Mouse (Mus musculus) left cerebral cortex, adult 2 months (tissue): ENCODE data around the gene Picalm. TPM values are rescaled to one million over a fixed set of nuclear protein-coding genes. Genes with fewer than 3 reads are reported as not detected.
"Not testable (repeated sequence)": the region's sequence is repeated elsewhere in the genome, so short reads cannot be mapped to it uniquely, and the experiment has no call there.

Source experiments
- DNase-seq, 2 experiments: peaks; one replicate each; pipeline ENCODE4 v3.0.0; 2021 to 2022; ENCODE audit warnings: low spot score in 2 of 2, mixed read lengths in 1 of 2; ENCODE audit errors: extremely low spot score in 1 of 2
- H3K27ac ChIP-seq: fragments of 200-600 bp; 2 replicates; pipeline ENCODE4 v1.8.1; 2022
- H3K4me3 ChIP-seq: fragments of 200-600 bp; 2 replicates; pipeline ENCODE4 v1.8.1; 2022
- CTCF ChIP-seq: fragments of 200-600 bp; IDR thresholded peaks from 2 replicates; pipeline ENCODE4 v1.8.1; 2022; ENCODE audit warnings: antibody characterized with exemption, mild to moderate bottlenecking, moderate library complexity
- intact Hi-C: fragments of 180-260 bp; cut with DNase I; formaldehyde crosslinking; loops from one replicate; pipeline ENCODE4 v1.15.1; 2025
- total RNA-seq, 2 experiments: library from RNA; stranded (reverse); gene quantifications; 2 replicates each; pipeline ENCODE4 v1.2.3; 2021

Gene Picalm
- total RNA-seq, 2 experiments from 2014 or later: 143 to 144 TPM

DNA sequence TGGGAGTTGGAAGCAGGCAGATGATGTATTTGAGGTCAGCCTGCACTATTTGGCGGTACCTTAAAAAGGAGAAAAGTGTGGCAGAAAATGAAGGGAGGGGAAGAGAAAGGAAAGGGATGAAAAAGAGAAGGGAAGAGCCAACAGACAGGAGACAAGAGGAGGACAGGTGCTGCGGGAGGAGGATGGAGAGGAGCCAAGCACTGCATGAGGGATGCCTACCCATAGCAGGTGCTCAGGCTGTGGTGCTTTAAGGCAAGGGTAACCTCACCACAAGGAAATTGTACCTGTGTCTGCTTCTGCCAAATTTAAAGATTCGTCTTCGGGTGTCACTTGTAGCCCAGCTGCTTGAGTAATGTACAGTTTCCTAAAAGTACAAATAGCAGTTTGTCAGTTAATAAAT, 98.1 kb downstream of the Picalm start:
- no peak overlapping the region for H3K4me3 ChIP-seq
- intact Hi-C loops: no loop called here
- no peak overlapping the region for H3K27ac ChIP-seq
- no peak for DNase-seq
- no peak for TF ChIP-seq CTCF

DNA sequence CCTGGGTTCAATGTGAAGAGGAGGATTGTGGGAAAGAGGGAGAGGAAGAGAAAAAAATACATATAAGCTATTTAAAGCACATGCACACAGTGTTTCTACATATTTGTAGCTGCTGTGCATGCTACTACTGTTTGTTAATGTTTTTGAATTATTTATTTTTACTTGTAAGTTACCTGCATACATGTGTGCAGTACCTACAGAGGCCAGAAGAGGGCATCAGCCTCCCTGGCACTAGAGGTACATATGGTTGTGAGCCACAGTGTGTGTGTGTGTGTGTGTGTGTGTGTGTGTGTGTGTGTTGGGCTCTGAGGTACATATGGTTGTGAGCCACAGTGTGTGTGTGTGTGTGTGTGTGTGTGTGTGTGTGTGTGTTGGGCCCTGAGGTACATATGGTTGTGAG, 98.9 kb downstream of the Picalm start:
- H3K4me3 ChIP-seq, DNase-seq, H3K27ac ChIP-seq, intact Hi-C loops: not testable (repeated sequence)
- peak; percentile 21 for TF ChIP-seq CTCF

DNA sequence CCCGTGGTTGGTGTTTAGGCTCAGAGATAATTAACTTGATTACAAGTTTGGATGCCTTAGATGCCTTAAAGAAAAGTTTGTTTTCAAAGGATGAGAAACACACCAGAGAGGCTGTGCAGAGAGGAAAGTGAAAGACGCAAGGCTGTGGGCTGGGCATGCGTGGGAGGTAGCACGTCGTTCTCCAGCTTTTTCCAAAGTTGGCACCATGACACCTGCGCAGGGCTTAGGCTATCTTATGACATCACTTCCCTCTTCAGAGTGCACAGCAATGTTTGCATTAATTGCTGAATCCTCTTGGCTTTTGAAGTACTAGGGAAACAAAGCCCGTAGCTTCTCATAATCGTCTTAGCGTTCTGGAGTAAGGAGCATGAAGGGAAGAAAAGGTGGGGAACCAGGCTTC, 101.4 kb downstream of the Picalm start:
- intact Hi-C loops: no loop called here
- Histone ChIP-seq H3K27ac (no peak overlapping the region), H3K4me3 (no peak overlapping the region)
- no peak for TF ChIP-seq CTCF
- DNase-seq: peak; percentile 22 to 41

DNA sequence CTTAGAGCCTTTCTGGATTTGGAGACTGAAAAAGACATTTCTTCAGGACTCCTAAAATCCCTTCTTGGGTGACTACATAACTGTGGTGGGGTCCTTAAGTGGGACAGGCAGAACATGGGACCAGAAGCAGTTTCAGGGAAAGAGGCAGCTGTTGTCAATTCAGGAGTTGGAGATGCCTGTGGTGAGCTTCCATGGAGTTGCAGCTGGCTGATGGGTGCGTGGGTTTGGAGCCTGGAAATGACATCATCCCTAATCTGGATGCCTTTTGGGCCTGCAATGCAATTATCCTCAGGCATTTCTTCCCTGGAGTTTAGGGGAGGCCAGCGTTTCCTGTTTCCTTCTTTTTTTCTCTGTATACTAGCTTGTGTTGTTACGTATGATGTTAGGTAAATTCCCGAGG, 103.9 kb downstream of the Picalm start:
- Histone ChIP-seq H3K27ac (no peak overlapping the region), H3K4me3 (no peak overlapping the region)
- intact Hi-C loops: no loop called here
- TF ChIP-seq CTCF: no peak
- DNase-seq: no peak

DNA sequence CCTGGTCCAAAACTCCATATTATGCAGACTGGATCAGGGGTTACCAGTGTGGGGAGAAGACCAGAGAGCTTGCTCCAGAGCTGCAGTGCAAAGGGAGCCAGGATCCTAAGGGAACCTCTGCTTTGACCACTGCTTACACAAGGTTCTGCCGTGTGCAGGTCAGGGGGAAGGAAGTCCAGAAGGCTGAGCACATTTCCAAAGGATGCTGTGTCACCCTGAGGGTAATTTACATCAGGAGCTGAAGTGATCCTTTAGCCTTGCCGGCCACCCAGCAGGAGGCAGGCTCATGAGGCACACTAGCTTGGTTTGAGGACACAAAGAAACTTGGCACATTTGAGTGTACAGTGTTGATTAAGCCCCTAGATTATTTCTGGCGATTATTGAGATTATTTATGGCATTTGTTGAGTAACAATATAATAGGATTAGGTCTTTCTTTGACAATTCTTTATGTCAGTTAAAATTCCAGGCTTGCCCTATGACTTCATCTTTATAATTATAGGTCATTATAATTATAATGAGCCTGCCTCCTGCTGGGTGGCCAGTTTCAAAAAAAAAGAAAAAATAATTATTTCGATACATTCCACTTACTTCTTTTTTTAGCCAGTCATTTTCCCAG, 106.4 kb downstream of the Picalm start:
- intact Hi-C loops: no loop called here
- TF ChIP-seq CTCF: no peak
- DNase-seq: no peak
- H3K4me3 ChIP-seq: no peak overlapping the region
- no peak overlapping the region for H3K27ac ChIP-seq

GRCm38 (mm10) chr7:90243151-90243550, 113.1 kb downstream of the Picalm start:
- no peak for DNase-seq
- intact Hi-C loops: no loop called here
- TF ChIP-seq CTCF: no peak
- no peak overlapping the region for H3K27ac ChIP-seq
- H3K4me3 ChIP-seq: no peak overlapping the region

GRCm38 (mm10) chr7:90243643-90244042, 113.6 kb downstream of the Picalm start:
- no peak overlapping the region for H3K4me3 ChIP-seq
- TF ChIP-seq CTCF: no peak
- no peak overlapping the region for H3K27ac ChIP-seq
- no peak for DNase-seq
- intact Hi-C loops: no loop called here

- intact Hi-C loops: no loop called here
- H3K27ac ChIP-seq: no peak overlapping the region
- TF ChIP-seq CTCF: peak; percentile 46
- no peak for DNase-seq
- H3K4me3 ChIP-seq: no peak overlapping the region
Measured at GRCm38 (mm10) chr7:90252946-90253345, 122.9 kb downstream of the Picalm start.

DNA sequence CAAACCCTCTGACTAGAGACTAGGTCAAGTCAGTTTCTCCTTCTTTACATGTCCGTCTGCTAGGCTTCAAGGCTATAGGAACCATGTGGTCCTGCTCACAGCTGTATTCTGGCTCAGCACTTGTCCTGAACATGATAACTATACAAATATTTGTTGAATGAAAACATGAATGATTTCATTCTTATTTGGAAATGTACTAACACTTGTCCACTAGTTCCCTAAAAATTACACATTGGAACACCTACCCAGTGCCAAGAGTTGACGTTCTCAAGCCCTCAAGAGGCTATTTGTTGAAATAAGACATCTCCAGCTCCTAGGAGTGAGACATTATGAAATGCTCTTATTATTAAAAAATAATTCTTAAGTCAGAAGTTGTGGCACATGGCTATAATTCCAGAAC, 128.7 kb downstream of the Picalm start:
- DNase-seq: no peak
- no peak for TF ChIP-seq CTCF
- intact Hi-C loops: no loop called here

DNA sequence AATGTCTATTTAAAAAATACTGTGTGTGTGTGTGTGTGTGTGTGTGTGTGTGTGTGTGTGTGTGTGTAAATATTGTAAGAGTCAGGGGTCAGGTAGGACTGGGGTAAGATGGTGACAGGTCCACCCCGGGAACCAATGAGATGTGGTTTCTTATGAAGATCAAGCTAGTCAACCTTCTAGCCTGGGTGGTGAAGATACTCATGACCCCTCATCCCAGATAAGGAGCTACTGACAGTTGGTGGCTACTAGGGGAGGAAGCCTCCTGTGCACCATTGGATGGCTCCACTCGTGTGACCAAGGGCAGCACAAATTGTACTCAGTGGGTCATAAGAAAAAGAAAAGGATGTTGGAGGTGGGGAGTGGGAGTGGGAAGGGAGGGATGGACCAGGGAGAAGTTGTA, 129.9 kb downstream of the Picalm start:
- Histone ChIP-seq H3K27ac (no peak overlapping the region), H3K4me3 (no peak overlapping the region)
- TF ChIP-seq CTCF: no peak
- no peak for DNase-seq
- intact Hi-C loops: loop anchor here (10.0 kb wide), 1 partner anchor 105 kb away; no protein-coding TSS in a partner anchor

More for the DNA sequence above, 128.7 kb downstream of the Picalm start:
- Histone ChIP-seq H3K27ac (no peak overlapping the region), H3K4me3 (no peak overlapping the region)

GRCm38 (mm10) chr7:90261902-90262599, 132.0 kb downstream of the Picalm start:
- TF ChIP-seq CTCF: no peak
- no peak overlapping the region for H3K27ac ChIP-seq
- H3K4me3 ChIP-seq: no peak overlapping the region
- no peak for DNase-seq
- intact Hi-C loops: loop anchor here (10.0 kb wide), 1 partner anchor 107 kb away; no protein-coding TSS in a partner anchor

Other genes with a start within 250 kb of the Picalm start
- under 1 TPM; 0.57 to 0.70 TPM for gene Ccdc81, start 226.6 kb upstream of the Picalm start, total RNA-seq
- gene Hikeshi, start 189.0 kb upstream of the Picalm start, total RNA-seq: 10 to 100 TPM; 83.9 to 85.3 TPM
- 10 to 100 TPM; 38.4 to 41.4 TPM for gene Eed, start 149.2 kb upstream of the Picalm start, total RNA-seq
- gene Ccdc83, start 135.6 kb downstream of the Picalm start, total RNA-seq: not detected
- 10 to 100 TPM; 87.1 to 90.8 TPM for gene Sytl2, start 172.0 kb downstream of the Picalm start, total RNA-seq